Mouse (Mus musculus) central nervous system, embryonic 14 days (tissue): Measurements from ENCODE around the gene Nup107. TPM values are rescaled to one million over a fixed set of nuclear protein-coding genes. Genes with fewer than 3 reads are reported as not detected.

Experiments used
- polyA plus RNA-seq: library from polyadenylated mRNA; depleted of rRNA; stranded (reverse); fragments of >200 nt; gene quantifications from 2 replicates; pipeline ENCODE4 v1.2.3, GENCODE M21; 2012; rRNA removed

Nup107 gene
- polyA plus RNA-seq = 41.7 and 48.0 TPM in 2 replicates

GRCm38 (mm10) chr10:117792141-117793091, at the start of gene Nup107:
Nup107 (minus strand) TSS chr10:117792705.

GRCm38 (mm10) chr10:117746297-117746883, 46.1 kb downstream of the Nup107 start, which contains the start of gene Slc35e3:
Slc35e3 (minus strand) TSS chr10:117746365.

DNA sequence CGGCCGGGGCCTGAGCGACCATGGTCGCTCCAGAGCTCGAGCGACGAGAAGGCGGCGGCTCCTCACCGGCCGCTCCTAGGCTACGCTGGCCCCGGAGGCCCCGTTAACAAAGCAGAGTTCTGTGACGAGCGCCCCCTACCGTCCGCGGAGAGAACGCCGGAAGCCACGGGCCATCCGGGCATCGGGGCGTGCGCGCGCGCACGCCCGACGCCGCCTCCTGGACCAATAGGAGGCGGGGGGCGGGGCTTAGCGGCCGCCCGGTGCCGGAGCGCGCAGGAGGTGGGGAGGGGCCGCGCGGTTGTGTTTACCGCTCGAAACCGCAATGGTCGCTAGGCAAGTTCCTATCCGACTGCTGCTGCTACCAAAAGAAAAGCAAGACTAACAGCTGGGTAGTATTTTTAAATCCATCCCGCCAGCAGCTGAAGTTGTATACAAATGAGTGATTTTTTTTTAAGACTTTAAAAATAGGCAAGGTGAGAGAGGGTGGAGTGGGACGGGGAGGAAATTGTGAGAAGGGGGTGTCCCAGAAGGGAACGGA, 81.8 kb downstream of the Nup107 start, which contains the start of gene Mdm2:
Gene Mdm2, minus strand, starts transcription at position 155 of the 538 bp plus-strand sequence.

Other genes starting within 250 kb of the Nup107 start
- gene Cpm, start 163.2 kb downstream of the Nup107 start, polyA plus RNA-seq = 3.1 and 5.5 TPM in 2 replicates
- 70.3 and 70.4 TPM in 2 replicates for gene Mdm2, start 81.9 kb downstream of the Nup107 start, polyA plus RNA-seq
- 28.8 and 32.3 TPM in 2 replicates for gene Slc35e3, start 46.3 kb downstream of the Nup107 start, polyA plus RNA-seq
- gene Rap1b, start 53.3 kb upstream of the Nup107 start, polyA plus RNA-seq = 76.2 and 79.4 TPM in 2 replicates